Mouse (Mus musculus): ENCODE measurements around the gene Fam120a. TPM values are rescaled to one million over a fixed set of nuclear protein-coding genes. Genes with fewer than 3 reads are reported as not detected.

Fam120a gene
- polyA plus RNA-seq, 1 experiment from 2014 or later, result 22.5 TPM

GRCm38 (mm10) chr13:48931687-48932086 lies 36.1 kb downstream of the Fam120a start:
- no peak overlapping the region for H3K27ac ChIP-seq (ENCODE audit: low read depth, low read length)
- no peaks in the 10 kb centered on the region; the same call in 1 of the 2 replicates for H3K36me3 ChIP-seq (ENCODE audit: control insufficient read depth, insufficient read depth, low read length)
- no peak overlapping the region for H3K9ac ChIP-seq (ENCODE audit: low read length)
- no peaks in the 10 kb centered on the region for H3K9me3 ChIP-seq (ENCODE audit: control insufficient read depth, low read length)
- no peak overlapping the region for H3K4me3 ChIP-seq (ENCODE audit: low read depth, low read length)
- H3K4me1 ChIP-seq (replicated peaks; ENCODE audit: control insufficient read depth, insufficient read depth, low read length), result no peaks in the 10 kb centered on the region
- no peaks in the 10 kb centered on the region for H3K27me3 ChIP-seq (ENCODE audit: control insufficient read depth, insufficient read depth, low read length)
- DNase-seq (ENCODE audit: low spot score) (no peak), ATAC-seq (replicated peaks; ENCODE audit: low FRiP score) (no peak)
- no peak overlapping the region for H3K4me2 ChIP-seq (ENCODE audit: low read depth, low read length, severe bottlenecking)

DNA sequence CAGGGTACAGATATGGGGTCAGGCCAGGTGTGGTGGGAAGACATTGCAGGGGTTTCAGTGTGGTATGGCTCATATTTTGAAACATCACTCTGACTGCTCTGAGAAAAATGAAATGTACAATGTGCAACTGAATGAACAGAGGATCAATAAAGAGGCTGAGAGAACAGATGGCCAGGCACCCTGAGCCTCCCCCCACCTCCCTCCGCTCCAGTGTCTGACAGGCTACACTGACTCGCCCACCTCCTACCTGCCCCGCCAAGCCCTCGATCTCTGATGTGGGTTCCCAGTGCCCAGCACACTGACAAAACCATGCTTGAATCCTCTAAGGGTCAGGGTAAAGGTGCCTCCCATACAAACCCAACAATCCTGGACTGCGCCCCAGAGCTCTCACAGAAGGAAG lies 36.6 kb downstream of the Fam120a start:
- no peak overlapping the region for H3K27ac ChIP-seq (ENCODE audit: low read depth, low read length)
- no peaks in the 10 kb centered on the region for H3K9me3 ChIP-seq (ENCODE audit: control insufficient read depth, low read length)
- H3K4me3 ChIP-seq (ENCODE audit: low read depth, low read length), result no peak overlapping the region
- H3K27me3 ChIP-seq (ENCODE audit: control insufficient read depth, insufficient read depth, low read length), result no peaks in the 10 kb centered on the region
- H3K9ac ChIP-seq (ENCODE audit: low read length), result no peak overlapping the region
- H3K4me2 ChIP-seq (ENCODE audit: low read depth, low read length, severe bottlenecking), result no peak overlapping the region
- no peaks in the 10 kb centered on the region; the same call in 1 of the 2 replicates for H3K36me3 ChIP-seq (ENCODE audit: control insufficient read depth, insufficient read depth, low read length)
- 94% methylated on average over 5 of the region's 5 CpGs for WGBS
- H3K4me1 ChIP-seq (replicated peaks; ENCODE audit: control insufficient read depth, insufficient read depth, low read length), result no peaks in the 10 kb centered on the region
- no peak for DNase-seq (ENCODE audit: low spot score)
- no peak for ATAC-seq (replicated peaks; ENCODE audit: low FRiP score)

GRCm38 (mm10) chr13:48929535-48930110 lies 38.2 kb downstream of the Fam120a start:
- H3K9ac ChIP-seq (ENCODE audit: low read length), result no peak overlapping the region
- H3K9me3 ChIP-seq (ENCODE audit: control insufficient read depth, low read length), result no peaks in the 10 kb centered on the region
- H3K27ac ChIP-seq (ENCODE audit: low read depth, low read length), result no peak overlapping the region
- no peak overlapping the region for H3K4me3 ChIP-seq (ENCODE audit: low read depth, low read length)
- no peak overlapping the region for H3K4me2 ChIP-seq (ENCODE audit: low read depth, low read length, severe bottlenecking)
- ATAC-seq (replicated peaks; ENCODE audit: low FRiP score) (no peak), DNase-seq (ENCODE audit: low spot score) (no peak)
- 92% methylated on average over 3 of the region's 3 CpGs for WGBS
- no peaks in the 10 kb centered on the region; the same call in 1 of the 2 replicates for H3K36me3 ChIP-seq (ENCODE audit: control insufficient read depth, insufficient read depth, low read length)
- H3K4me1 ChIP-seq (replicated peaks; ENCODE audit: control insufficient read depth, insufficient read depth, low read length), result no peaks in the 10 kb centered on the region
- H3K27me3 ChIP-seq (ENCODE audit: control insufficient read depth, insufficient read depth, low read length), result no peaks in the 10 kb centered on the region

GRCm38 (mm10) chr13:48927609-48928008 lies 40.2 kb downstream of the Fam120a start:
- no peak for DNase-seq (ENCODE audit: low spot score)
- WGBS, result 95% methylated on average over 2 of the region's 2 CpGs
- Histone ChIP-seq H3K4me1 (replicated peaks; ENCODE audit: control insufficient read depth, insufficient read depth, low read length) (no peaks in the 10 kb centered on the region), H3K27me3 (ENCODE audit: control insufficient read depth, insufficient read depth, low read length) (no peaks in the 10 kb centered on the region), H3K36me3 (ENCODE audit: control insufficient read depth, insufficient read depth, low read length) (no peaks in the 10 kb centered on the region; the same call in 1 of the 2 replicates), H3K4me3 (ENCODE audit: low read depth, low read length) (no peak overlapping the region), H3K9ac (ENCODE audit: low read length) (no peak overlapping the region), H3K9me3 (ENCODE audit: control insufficient read depth, low read length) (no peaks in the 10 kb centered on the region), H3K4me2 (ENCODE audit: low read depth, low read length, severe bottlenecking) (no peak overlapping the region), H3K27ac (ENCODE audit: low read depth, low read length) (no peak overlapping the region)
- no peak for ATAC-seq (replicated peaks; ENCODE audit: low FRiP score)

DNA sequence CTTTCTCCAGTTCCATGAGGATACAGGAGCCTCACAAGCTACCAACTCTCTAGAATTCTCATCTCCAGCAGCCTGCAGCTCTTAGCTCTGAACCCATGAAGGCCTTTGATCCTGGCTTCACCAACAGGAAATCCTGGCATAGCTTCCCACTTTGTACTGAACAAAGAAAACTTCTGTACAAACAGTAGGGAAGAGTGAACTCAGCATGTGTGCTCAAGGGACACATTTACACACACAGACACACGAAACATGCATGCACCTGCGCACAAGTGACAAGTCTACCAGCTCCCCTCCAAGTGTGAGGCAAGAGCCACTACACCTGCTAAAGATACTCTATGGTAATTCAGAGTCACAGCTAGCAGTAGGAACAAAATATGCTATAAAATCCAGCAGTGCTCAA lies 45.1 kb downstream of the Fam120a start:
- DNase-seq (ENCODE audit: low spot score), result no peak
- no peaks in the 10 kb centered on the region for H3K9me3 ChIP-seq (ENCODE audit: control insufficient read depth, low read length)
- no peak overlapping the region for H3K27ac ChIP-seq (ENCODE audit: low read depth, low read length)
- H3K4me2 ChIP-seq (ENCODE audit: low read depth, low read length, severe bottlenecking), result no peak overlapping the region
- no peaks in the 10 kb centered on the region for H3K27me3 ChIP-seq (ENCODE audit: control insufficient read depth, insufficient read depth, low read length)
- WGBS, result 96% methylated on average over 2 of the region's 2 CpGs
- H3K4me1 ChIP-seq (replicated peaks; ENCODE audit: control insufficient read depth, insufficient read depth, low read length), result no peaks in the 10 kb centered on the region
- ATAC-seq (replicated peaks; ENCODE audit: low FRiP score), result no peak
- H3K9ac ChIP-seq (ENCODE audit: low read length), result no peak overlapping the region
- no peak overlapping the region for H3K4me3 ChIP-seq (ENCODE audit: low read depth, low read length)
- peaks cover 4% of the 10 kb centered on the region; the same call in 1 of the 2 replicates for H3K36me3 ChIP-seq (ENCODE audit: control insufficient read depth, insufficient read depth, low read length)

DNA sequence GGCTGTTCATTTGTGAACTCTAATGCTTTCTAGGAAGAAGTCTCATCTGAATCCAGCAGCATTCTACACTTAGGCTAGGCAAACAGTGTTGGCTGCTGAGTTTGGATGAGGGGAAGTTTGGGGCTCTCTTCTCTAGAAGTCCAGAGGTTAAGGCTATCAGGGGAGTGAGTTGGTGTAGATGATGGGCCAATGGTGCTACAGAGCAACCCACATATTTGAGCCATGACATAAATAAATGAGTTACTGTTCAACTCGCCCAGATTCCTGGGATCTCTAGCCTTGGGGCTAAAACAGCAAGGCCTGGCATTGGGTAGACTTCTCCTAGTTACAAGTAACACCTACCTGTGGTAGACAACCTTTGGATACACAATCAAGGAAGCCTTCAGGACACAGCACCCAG lies 46.6 kb downstream of the Fam120a start:
- H3K4me3 ChIP-seq (ENCODE audit: low read depth, low read length), result no peak overlapping the region
- DNase-seq (ENCODE audit: low spot score) (no peak), ATAC-seq (replicated peaks; ENCODE audit: low FRiP score) (no peak)
- H3K27me3 ChIP-seq (ENCODE audit: control insufficient read depth, insufficient read depth, low read length), result no peaks in the 10 kb centered on the region
- H3K9ac ChIP-seq (ENCODE audit: low read length), result no peak overlapping the region
- H3K27ac ChIP-seq (ENCODE audit: low read depth, low read length), result no peak overlapping the region
- H3K36me3 ChIP-seq (ENCODE audit: control insufficient read depth, insufficient read depth, low read length), result peaks cover 4% of the 10 kb centered on the region; the same call in 1 of the 2 replicates
- H3K4me2 ChIP-seq (ENCODE audit: low read depth, low read length, severe bottlenecking), result no peak overlapping the region
- no peaks in the 10 kb centered on the region for H3K4me1 ChIP-seq (replicated peaks; ENCODE audit: control insufficient read depth, insufficient read depth, low read length)
- 96% methylated on average over 1 of the region's 1 CpGs for WGBS
- no peaks in the 10 kb centered on the region for H3K9me3 ChIP-seq (ENCODE audit: control insufficient read depth, low read length)

- 92% methylated on average over 7 of the region's 7 CpGs for WGBS
- ATAC-seq (replicated peaks; ENCODE audit: low FRiP score) (no peak), DNase-seq (ENCODE audit: low spot score) (no peak)
- no peaks in the 10 kb centered on the region for H3K4me1 ChIP-seq (replicated peaks; ENCODE audit: control insufficient read depth, insufficient read depth, low read length)
- peaks cover 4% of the 10 kb centered on the region; the same call in 1 of the 2 replicates for H3K36me3 ChIP-seq (ENCODE audit: control insufficient read depth, insufficient read depth, low read length)
- H3K27me3 ChIP-seq (ENCODE audit: control insufficient read depth, insufficient read depth, low read length), result no peaks in the 10 kb centered on the region
- no peaks in the 10 kb centered on the region for H3K9me3 ChIP-seq (ENCODE audit: control insufficient read depth, low read length)
- H3K9ac ChIP-seq (ENCODE audit: low read length), result no peak overlapping the region
- H3K27ac ChIP-seq (ENCODE audit: low read depth, low read length), result no peak overlapping the region
- H3K4me2 ChIP-seq (ENCODE audit: low read depth, low read length, severe bottlenecking), result no peak overlapping the region
- no peak overlapping the region for H3K4me3 ChIP-seq (ENCODE audit: low read depth, low read length)
Measured at GRCm38 (mm10) chr13:48919756-48920415, 47.9 kb downstream of the Fam120a start.

- no peak overlapping the region for H3K9ac ChIP-seq (ENCODE audit: low read length)
- H3K36me3 ChIP-seq (ENCODE audit: control insufficient read depth, insufficient read depth, low read length), result peaks cover 4% of the 10 kb centered on the region; the same call in 1 of the 2 replicates
- ATAC-seq (replicated peaks; ENCODE audit: low FRiP score) (no peak), DNase-seq (ENCODE audit: low spot score) (no peak)
- H3K4me2 ChIP-seq (ENCODE audit: low read depth, low read length, severe bottlenecking), result no peak overlapping the region
- no peak overlapping the region for H3K4me3 ChIP-seq (ENCODE audit: low read depth, low read length)
- H3K4me1 ChIP-seq (replicated peaks; ENCODE audit: control insufficient read depth, insufficient read depth, low read length), result no peaks in the 10 kb centered on the region
- no peaks in the 10 kb centered on the region for H3K27me3 ChIP-seq (ENCODE audit: control insufficient read depth, insufficient read depth, low read length)
- H3K9me3 ChIP-seq (ENCODE audit: control insufficient read depth, low read length), result no peaks in the 10 kb centered on the region
- no peak overlapping the region for H3K27ac ChIP-seq (ENCODE audit: low read depth, low read length)
- whole genome bisulfite sequencing, result 96% methylated on average over 3 of the region's 3 CpGs
Measured at GRCm38 (mm10) chr13:48917113-48917599, 50.7 kb downstream of the Fam120a start.

DNA sequence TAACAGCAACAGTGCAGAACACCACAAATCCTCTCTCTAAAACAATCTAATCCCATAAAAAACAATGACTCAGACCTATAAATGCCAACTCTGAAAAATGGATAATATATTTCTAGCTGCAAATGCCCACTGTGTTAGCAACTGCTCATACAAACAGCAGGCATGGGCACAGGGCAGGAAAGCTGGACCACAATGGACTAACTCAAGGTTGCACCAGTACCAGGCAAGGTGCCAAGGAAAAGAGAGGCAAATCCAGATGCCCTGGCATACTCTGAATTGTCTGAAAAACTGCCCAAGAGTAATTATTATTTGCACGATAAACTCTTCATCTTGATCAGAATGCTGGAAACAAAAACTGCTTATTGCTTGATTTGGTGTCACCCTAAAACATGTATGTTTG lies 54.1 kb downstream of the Fam120a start:
- WGBS, result 100% methylated on average over 1 of the region's 1 CpGs

More for the DNA sequence above, 54.1 kb downstream of the Fam120a start:
- Histone ChIP-seq H3K4me2 (ENCODE audit: low read depth, low read length, severe bottlenecking) (no peak overlapping the region), H3K4me3 (ENCODE audit: low read depth, low read length) (no peak overlapping the region), H3K9me3 (ENCODE audit: control insufficient read depth, low read length) (no peaks in the 10 kb centered on the region), H3K4me1 (replicated peaks; ENCODE audit: control insufficient read depth, insufficient read depth, low read length) (no peaks in the 10 kb centered on the region), H3K27ac (ENCODE audit: low read depth, low read length) (no peak overlapping the region), H3K27me3 (ENCODE audit: control insufficient read depth, insufficient read depth, low read length) (no peaks in the 10 kb centered on the region), H3K9ac (ENCODE audit: low read length) (no peak overlapping the region), H3K36me3 (ENCODE audit: control insufficient read depth, insufficient read depth, low read length) (no peaks in the 10 kb centered on the region)
- no peak for ATAC-seq (replicated peaks; ENCODE audit: low FRiP score)
- DNase-seq (ENCODE audit: low spot score), result no peak

Data from forebrain, embryonic 11.5 days (tissue).